Mouse (Mus musculus) urinary bladder, adult 2 months (tissue): ENCODE measurements at regions not wholly inside any gene's neighbourhood (a gene's known extent, or its start where the extent isn't known, plus 50 kb on each side); places are given as distances from the start of the nearest gene placed in this dataset.

ENCODE experiments used
- DNase-seq: peaks from one replicate; pipeline ENCODE4 v3.0.0; 2022; ENCODE audit warnings: low spot score

DNA sequence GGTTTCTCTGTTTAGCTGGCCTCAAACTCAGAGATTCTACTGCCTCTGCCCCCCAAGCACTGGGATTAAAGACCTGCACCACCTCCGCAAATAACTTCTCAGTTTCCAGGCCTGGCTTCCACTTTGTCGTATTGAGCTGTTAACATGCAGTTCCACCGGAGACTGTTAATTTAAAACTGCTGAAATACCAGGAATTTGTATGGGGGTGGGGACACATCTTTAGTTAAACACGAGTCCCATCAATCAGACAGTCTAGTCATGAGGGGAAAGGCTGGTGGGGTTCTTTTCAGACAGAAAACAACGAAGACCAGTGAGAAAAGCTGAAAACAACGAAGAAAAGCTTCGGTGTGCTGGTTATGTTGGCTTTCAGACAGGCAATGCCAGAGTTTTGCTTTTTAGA, 227.5 kb downstream of the Csl start:
- no peak for DNase-seq

DNA sequence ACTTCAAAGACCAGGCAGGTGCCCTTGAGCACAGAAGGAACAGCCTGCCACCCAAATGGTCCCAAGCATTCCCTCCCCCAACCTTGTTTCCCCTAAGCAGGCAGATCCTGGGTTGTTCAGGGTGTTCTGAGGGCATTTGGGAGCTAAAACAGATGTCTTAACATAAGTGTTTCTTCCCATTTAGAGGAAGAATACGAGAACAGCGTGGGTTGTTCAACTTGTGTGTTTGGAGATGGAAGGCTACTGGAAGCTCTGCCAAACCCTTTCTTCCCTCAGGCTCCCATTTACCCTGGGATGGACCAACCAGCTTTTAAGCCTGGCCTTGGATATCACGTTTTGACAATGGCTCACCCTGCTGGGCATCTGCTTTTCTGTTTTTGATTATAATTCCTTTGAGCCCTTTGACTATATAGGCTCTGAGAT, 226.8 kb downstream of the Csl start:
- DNase-seq: no peak

DNA sequence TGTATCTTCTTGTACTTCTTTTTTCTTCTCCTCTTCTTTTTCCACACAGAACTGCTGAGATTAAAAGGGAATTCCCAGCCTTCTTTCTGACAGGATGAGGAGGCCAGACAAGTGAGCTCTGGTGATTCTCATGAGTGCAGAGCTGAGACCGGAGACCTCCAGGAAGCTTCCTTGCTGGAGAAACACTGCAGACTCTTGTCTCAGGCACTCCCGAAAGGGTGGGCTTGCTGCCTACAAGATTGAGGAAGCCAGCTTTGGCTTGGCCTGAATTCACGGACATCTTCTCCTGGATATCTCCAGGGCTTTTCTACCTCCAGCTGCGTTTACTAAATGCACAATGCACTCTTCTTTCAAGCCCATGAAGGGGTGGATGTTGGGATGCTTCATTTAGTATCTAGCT, 226.0 kb downstream of the Csl start:
- DNase-seq: no peak

DNA sequence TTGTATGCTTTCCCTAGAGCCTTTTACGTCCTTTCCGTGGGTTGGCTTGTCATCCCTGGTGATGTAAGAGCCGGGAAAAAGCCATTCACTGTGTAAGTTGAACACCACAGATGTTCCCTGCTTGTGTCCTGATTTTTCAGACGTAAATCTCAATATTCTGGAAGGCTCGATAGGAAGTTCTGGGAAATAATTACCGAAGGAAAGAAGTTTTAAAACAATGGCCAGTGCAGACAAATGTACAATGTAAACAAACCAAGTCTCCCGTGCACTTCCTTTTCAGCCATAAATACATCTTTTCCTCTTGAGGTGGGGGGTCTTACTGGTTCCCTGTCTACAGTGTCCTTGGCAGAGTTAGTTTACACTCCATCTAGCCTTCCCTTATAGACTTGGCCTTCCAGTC, 225.2 kb downstream of the Csl start:
- no peak for DNase-seq

DNA sequence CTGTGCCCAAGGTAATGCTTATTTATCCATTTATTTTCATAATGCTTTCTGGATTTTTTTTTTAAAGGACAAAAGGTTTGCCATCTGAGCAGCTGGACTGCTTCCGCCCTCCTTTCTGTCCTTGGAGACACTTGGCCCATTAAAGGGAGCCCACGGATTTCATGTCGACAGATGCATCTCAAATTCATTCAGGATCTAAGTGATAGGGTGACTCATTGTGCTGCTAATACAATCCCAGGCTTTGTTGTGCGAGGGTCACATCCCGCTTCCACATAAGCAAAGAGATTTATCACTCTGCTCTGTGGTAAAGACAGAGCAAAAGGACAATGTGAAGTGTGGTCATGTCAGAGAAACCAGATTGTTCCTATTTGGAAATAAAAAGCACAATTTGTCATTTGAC, 220.8 kb downstream of the Csl start:
- no peak for DNase-seq

DNA sequence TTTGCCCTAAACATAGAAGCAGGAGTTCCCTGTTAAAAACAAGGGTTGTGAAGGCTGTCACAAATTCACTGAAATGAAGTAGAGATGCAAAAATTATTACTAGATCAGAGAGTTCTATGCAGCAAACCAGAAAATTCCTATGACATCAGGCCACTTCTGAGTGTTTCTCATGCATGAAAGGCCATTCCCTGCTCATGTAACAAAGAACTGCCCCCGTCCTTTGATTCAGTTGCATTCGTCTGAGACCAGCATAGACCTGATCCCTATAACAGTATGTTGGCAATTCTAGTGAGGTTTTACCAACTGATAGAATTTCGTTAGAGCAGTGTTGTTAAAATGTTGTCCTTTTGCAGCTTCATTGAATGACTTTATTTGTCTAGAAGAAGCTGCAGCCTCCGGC, 207.1 kb downstream of the Csl start:
- no peak for DNase-seq

DNA sequence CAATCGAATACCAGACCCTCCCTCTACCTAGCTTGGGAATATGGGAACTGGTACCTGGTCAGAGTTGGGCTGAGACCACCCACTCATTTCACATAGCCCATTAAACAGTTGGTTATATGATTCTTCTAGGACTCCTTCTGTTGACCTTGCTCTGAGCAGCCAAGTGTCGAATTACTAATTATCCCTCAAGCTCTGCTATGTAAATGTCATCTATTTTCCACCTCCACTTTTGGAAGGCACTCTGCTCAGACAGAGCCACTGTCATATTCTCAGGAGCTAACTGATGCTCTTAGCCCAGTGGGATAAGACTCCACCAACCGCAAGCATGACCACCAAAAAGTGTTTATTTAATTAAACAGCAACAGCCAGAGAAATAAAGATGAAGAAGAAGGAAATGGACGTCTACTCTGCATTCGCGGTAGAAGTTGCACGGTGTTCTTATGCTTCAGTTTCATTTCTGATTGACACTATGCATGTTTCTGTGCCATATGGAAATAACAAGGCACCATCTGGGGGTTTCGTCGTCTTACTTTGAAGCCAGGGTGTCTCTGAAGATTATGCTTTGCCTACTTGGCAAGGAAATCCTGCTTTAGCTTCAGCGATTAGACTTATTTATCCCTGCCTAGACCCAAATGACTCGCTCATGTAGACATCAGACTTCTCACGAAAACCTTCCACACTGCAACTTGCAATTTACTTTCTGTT, 206.5 kb downstream of the Csl start:
- DNase-seq: no peak

DNA sequence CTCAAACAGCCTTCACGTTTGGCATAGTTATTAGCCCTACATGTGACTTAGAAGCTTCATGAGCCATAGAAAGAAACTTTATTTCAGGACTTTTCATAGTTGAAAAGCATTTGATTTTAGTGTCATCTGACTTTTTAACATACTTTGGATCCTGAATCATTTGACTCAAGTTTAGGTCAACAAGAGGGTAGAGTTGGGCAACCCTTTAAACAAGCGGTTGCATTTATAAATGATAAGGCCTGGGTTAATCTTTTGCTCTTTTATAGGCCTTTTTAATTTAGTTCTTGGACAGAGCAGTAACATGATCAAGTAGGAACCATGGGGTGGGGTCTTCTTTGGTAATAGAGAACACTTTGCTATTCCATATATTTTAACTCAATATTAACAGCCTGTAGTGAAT, 204.4 kb downstream of the Csl start:
- no peak for DNase-seq

DNA sequence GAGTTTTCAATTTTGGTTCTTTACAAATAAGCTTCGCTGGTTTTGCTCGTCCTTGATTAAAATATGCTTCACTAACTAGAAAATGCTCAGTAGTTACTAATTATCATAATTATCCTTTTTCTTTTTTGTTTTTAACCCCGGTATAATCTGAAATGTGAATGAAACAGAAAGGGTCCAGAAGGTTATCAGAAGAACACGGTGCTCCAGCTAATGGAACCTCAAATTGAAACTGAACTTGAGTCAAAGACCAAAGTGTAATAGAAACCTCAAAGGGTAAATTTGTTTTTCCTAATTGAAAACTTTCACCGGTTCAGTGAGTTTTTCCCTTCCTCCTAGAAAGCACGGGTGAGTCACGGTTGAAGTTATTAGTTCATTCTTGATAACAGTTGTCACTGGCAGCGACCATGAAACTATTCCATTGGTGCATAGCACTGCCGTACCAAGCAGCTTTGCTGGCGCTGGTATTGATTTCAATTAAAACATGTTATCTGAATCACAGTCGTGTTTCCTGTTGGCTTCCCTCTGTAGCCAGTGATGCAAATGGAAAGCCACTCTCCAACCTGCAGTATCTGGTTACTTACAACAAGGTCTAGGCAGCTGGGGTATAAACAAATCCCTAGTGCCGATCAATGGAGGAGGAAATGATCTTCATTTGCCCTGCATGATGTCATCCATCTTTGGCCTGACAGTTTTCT, 203.7 kb downstream of the Csl start:
- DNase-seq: no peak

DNA sequence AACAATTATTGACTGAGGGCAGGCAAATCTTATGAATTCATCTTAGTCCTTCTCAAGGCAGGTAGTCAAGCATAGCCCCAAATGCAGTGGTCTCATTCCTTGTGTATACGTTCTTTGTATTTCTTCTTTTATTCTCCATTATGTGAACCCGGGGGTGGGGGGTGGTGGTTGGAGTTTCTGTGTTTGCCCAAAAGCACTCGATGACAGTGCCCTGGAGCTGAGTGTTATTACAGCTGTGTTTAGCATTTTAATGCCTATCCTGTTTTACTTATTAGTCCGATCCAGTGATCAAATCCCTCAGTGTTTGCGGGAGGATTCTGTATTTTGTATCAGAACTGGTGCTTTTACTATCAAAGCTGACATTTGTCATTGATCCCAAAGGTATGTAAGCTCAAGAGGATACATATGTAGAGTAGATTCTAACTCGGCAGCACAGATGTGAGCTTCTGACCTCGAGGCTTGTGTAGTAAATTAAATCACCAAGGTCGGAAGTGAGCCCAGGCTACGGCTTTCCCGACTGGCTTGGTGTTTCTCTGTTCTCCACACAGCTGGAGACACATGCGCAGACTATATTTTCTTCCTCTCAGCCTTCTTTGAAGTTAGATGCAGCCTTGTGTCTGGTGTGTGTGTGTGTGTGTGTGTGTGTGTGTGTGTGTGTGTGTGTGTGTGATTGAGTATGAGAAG, 203.0 kb downstream of the Csl start:
- DNase-seq: no peak

DNA sequence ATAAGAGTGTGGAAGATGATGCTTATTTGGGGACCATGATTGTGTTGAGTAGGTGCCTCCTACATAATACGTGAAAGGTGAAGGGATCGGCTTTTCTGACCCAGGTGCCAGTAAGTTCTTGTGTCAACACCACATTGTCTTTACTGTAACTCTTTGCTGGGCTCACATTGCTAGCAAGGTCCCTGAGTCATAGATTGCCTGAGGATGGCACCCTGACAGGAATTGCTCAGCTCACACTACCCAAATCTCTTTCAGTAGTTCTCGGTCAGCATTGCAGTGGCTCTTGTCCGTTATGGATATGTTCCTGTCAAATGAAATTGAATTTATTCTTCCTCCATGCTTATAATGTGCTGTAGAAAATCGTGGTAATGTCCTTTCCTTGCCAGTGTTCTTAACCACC, 200.8 kb downstream of the Csl start:
- no peak for DNase-seq

DNA sequence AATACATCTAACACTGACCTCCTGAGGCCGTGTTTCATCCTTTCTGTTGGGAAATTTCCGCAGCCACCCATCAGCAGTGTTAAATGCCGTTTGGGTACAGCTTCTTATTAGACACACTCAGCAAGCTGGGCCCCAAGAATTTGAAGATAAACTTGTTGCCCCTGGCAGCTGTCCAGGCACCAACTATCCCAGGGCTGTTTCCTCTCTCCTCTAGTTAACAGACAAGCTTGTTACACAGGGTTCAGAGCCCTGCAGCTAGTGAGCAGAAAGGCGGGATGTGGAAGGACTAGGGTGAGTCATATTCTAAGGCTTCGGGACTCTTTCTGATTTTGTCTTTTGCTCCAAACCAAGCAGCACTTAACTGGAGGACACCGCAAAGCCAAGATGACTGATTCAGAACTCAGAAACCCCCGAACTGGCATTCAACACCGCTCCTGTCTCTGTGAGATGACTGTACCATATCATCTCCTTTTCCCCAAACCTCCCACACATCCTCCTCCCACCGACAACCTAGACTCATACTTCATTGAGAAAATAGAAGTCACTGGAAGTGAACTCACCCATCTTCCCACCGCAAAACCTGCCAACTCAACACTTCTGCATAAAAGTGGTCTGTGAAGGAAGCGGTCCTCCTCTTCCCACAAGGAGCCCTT, 198.2 kb downstream of the Csl start:
- DNase-seq: no peak

DNA sequence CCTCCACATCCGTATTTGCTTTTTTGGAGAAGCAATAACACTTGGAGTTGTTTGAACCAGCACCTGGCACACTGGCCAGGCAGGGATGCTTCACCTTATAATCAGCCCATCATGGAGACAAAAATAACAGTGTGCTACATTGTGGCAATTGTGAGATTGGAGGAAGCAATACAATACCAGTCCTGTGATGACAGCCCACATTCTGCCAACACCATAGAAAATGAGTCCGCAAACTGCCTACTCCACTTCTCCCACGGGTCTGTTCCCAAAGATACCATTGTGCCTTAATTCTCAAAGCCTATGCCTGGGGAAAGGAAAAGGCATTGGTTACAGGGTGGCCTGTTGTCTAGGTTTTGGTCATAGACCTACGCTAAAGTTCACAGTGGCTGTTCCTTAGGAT, 194.9 kb downstream of the Csl start:
- no peak for DNase-seq

DNA sequence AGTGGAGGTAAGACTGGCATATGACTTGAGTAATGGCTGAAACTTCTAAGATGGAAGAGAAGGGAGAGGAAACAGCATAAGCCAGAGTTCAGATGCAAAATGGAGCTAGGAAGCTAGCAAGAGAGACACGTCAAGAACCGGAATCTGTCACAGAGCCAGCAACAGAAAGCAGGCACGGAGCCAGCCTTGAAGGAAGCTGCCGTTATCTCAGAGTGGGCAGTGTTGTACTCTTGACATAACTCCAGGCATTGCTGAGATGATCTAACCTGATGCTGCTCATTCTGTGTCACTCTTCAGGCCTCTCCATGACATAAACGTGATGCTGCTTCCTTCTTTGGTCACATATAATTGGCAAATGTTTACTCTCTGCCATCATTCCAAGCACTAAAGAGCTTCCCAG, 191.0 kb downstream of the Csl start:
- DNase-seq: no peak

DNA sequence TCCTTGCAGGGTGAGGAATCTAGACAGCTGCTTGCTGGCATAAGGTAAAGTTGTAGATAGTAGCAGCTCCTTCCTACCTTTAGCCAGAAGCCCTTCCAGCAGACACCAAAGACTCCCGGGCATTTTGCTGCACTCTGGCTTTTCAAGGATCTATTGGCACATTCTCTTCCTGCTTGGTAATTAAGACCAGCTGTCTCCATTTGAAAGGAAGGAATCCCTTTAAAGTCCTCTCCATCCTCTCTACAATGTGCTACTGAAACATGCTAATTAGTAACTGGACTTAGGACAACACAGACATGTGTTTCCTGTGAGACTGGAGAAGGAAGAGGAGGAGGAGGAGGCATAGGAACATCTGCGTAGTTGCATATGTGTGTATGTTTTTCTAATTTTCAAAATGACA, 189.3 kb downstream of the Csl start:
- no peak for DNase-seq

DNA sequence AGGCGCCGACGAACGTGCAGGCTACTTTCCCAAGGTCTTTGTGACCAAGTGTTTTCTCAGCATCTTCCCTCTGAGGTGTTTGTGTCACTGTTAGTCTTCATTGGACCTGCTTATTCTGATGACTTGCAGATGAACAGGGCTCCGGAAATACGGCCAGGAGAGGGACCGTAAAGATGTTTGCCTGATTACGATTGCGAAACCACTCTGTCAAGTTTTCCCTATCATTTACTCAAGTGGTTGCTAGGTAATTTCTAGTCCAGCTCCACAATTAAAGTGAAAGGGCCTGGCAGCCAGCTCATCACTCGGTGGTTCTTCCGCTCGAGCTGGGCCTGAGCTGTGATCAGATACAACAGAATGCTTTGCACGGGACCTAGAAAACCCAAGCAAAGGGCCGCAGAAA, 185.5 kb downstream of the Csl start:
- DNase-seq: no peak

DNA sequence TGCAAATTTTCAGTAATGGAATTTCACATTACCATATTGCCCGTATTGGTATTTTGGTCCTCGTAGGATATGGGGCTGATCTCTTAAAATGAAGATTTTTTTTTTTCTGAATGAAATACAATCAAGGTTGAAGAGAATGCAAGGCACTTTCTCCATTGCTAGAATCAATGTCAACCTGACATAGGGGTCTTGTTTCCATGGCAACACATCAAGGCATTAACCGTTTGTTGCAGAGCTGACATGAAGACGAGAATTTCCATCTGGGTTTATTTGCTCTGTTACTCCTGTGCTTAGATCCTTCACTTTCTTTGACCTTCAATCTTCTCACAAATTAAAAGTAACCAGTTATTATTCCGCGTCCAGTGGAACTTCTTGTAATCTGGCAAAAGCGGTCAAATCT, 184.2 kb downstream of the Csl start:
- no peak for DNase-seq

DNA sequence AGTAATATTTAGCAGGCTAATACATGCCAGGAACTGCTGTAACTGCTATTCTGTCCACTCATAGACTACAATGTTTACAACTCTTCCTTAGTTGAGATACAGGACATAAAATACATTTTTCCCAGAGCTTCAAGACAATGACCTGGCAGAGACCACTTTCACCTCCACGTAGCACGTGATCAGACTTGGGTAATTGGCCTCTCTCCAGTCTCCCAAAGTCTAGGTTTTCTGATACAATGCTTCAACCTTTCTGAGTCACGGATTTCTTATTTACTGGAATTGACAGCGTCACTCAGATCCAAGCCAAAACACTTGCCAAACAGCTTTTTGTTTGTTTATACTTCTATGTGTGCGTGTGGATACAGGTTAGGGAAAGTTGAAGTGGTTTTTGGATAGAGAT, 183.2 kb downstream of the Csl start:
- no peak for DNase-seq

DNA sequence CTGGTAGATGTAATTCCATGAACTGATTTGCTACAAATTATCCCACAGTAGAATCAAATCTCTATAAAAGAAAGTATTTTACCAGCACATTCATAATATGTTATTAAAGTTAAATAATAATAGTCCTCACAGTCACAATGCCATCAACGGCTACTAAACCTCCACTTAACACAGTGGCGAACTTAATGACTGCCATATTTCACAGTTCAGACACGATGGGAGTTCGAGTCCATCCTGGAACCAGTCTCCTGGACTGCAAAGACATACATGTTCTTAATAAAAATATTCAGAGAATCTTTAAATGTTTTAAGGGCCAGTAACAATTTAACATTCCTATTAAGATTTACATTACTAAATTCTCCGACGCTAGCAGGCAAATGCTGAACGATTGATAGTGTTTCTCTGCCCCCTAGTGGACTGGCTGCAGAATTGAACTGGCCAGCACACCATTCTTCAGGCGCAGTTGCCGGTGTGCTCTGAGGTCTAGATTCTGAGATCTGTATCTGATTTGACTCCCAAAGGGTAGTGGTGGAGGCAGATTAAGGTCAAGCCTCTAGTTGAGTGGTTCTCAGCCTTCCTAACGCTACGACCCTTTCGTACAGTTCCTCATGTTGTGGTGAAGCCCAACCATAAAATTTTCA, 182.3 kb downstream of the Csl start:
- no peak for DNase-seq

DNA sequence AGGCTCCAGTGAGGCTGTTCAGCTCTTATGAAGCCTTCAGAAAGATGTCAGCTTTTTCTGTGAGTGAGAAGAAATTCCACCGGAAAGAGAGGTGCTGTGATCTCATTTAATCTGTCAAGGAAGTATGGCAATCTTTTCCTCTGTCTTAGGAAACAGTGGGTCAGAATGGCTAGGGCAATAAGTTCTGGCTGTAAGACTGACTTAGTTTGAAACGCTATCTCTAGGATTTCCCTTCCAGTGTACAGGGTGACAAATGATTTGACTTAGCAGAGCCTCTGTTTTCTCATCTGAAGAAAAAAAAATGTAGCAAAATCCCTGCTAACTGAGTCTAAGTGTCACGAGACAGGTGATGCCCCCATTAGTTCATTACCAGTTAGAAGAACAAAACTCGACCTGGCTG, 181.1 kb downstream of the Csl start:
- no peak for DNase-seq

DNA sequence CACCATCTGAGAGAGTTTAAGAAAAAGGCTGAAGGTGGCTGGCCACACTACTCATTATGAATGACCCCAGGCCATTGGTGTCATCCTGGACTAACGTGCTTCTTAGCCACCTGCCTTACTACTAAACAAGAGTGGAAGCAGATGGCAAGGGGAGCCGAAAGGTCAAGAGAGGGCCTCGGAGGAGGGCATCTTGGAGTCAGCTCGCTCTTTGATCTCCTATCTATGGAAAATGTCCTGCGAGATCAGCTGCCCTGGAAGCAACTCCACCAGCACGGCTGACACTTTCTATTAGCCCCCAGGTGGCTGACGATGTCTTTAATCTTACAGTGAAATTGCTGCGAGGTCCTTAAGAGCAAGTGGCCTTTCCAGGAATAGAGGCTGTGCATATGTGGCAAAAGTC, 179.3 kb downstream of the Csl start:
- DNase-seq: no peak

DNA sequence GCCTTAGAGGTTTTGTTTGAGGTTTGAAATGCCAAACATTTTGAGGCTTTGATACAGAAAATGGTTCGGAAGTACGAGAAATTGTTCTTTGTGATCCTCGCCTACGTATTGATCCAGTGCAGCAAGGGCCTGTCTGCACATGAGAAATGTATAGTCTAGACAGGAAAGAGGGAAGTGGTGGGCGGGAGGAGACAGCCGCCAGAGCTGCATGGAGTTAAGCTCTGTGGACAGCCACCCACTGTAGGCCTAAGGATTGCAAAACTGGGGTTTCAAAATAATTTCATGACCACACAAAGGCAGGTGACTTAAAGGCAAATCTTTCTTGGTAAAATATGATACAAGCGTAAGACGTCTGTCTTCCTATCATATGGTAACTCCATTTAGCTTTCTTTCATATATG, 178.4 kb downstream of the Csl start:
- DNase-seq: no peak
